Mouse (Mus musculus) gastrocnemius, adult 18-20 months (tissue): ENCODE data around the gene Mid1. TPM values are rescaled to one million over a fixed set of nuclear protein-coding genes. Genes with fewer than 3 reads are reported as not detected.

ENCODE experiments used
- DNase-seq: peaks from one replicate; pipeline ENCODE4 v3.0.0; 2021; ENCODE audit warnings: low spot score
- total RNA-seq, 2 experiments: library from RNA; stranded (reverse); gene quantifications; 2 replicates each; pipeline ENCODE4 v1.2.3; 2021

The Mid1 gene
- total RNA-seq, 2 experiments from 2014 or later: 3.7 to 7.3 TPM

DNA sequence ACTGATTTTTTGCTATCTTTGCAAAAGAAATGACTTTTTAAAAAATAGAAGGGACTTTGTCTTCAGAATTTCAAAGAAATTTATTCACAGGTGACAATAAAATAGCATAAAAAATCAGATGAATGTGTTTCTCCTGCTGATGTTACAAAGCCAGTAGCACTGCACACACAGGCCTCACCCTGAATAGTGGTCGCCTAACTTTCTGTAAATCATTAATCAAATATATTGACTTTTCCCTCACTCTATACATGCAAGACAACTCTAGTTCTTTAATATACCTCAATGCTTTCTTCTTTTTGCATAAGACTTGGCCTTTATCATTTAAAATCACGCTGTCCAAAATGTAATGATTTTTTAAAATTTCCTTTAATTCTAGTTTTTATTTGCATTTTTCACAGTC is 126.8 kb downstream of the Mid1 start:
- DNase-seq: no peak

GRCm38 (mm10) chrX:169813673-169814072 is 128.7 kb downstream of the Mid1 start:
- DNase-seq: no peak

DNA sequence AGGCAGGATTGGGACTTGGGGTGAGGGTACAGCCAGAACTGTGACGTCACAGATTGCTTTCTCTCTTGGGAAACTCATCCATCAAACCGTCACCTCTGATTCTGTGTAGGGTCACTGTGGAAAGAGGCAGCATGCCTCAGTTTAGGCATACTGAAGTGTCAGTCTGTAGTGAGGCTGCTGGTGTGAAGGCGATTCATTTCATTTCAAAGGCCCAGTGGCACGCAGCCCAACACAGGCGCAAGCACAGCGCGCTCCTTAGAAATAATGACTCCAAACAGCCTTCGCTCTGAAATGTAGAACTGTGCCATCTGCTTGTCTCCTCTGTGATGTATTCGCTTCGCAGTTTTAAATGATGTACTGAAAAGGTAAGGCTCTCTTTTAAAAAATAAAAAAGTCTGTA is 141.9 kb downstream of the Mid1 start:
- no peak for DNase-seq

DNA sequence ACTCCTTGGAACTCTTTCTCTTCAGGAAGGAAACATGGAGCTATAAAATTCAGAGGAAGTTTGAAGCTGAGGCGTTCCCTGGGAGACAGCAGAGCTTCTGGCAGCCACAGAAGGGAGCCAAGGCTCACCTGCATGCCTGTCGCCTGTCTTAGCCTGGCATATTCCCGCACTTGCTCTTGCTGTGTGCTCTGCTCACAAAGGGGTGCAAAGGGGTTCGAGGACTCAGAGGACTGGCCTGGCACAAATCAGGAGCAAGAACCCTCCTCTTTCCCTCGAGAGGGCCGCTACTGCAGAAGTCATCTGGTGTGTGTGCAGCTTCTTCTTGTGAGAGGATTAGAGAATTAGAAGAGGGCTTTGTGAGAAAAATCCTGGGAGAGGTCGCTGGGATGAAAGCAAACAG is 142.7 kb downstream of the Mid1 start:
- DNase-seq: no peak

DNA sequence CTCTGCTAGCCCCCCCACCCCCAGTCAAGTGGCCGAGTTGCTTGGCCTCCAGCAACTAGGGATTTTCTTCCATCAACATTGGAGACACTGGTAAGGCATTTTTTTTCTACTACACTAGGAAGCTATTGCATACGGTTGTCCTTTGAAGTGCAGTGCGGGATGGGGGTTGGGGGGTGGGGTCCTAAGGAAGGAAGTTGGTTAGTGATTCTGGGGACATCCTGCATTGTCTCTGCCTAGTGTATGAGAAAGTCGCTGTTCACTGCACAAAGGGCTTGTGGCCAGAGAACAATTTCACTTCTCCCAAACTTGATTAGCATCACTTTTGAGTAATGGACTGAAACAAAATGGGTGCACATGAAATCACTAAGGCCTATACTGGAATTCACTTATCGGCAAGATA is 143.1 kb downstream of the Mid1 start:
- DNase-seq: no peak

DNA sequence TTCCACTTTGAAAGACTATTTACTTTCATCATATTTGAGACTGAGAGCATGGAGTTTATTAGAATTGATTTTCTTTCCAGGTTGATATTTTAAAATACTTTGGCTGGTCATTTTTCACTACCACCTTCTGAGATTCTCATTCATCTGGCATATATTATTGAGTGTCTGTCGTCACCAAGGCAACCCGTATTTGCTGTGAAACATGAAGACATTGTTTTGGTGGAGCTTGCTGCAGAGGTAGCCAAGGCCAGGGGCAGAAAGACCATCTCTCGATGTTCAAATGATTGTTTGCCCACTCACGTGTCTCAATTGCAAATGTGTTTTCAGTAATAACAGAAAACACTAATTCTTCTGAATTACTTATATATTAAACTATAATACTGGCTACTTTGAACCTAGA is 145.1 kb downstream of the Mid1 start:
- DNase-seq: no peak

DNA sequence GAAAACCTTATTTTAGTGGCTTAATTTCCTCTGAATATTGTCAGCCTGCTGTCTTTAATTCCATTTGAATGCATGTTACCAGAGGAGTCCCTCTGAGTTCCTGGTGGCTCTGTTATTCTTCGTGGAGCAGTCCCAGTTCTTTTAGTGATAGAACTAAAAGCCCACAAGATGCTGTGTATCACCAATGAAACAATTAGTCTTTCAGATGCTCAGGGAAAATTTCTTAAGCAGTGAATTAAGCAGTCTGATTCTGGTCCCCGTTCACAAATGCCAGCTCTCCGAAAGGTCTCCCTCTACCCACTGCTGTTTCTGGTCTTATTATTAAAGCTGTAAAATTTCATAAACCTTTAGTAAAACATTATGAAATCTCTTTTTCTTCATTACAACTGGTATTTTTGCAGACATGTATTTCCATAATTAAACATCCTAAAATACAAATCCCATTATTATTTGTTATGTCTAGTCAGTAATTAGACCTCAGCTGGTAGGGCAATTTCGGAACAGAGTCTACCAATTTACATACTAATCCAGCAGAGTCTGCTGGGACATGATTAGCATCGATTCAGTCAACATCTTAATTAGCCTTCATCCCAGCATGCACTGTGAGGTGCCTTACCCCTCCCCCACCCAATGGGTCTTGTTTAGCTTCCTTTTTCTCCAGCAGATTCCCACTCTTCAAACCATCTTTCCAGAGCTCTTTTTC is 153.1 kb downstream of the Mid1 start:
- no peak for DNase-seq

DNA sequence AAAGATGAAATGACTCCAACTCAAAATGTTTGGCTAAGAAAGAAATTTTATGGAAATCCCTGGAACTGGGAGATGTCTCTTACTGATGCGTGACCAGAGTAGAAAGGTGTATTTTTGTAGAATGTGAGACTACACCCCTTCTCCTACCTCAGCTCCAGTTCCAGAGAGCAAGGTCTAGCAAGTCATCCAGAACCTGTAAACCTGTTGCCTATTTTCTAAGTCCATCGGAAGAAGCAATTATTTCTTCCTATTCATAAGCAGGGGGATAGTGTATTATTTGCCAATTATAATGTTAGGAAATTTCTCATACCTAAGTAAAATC is 153.6 kb downstream of the Mid1 start:
- DNase-seq: no peak

DNA sequence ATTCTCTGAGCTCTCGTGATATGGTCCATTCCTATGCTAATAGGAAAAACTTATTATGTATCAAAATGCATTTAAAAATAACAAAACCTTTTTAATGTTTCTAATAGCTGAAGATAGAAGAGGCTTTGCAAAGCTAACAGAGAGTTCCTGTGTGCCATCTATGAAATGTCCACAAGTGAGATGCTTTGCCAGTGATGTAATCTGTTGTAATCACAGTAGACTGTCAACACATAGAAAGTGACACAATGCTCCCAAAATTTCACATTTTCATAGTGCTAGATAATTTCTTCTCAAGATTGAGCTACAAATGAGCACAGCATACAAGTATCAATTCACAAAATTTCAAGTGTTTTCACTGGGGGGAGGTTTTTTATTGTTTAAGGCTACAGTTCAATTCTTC is 158.3 kb downstream of the Mid1 start:
- no peak for DNase-seq

- DNase-seq: no peak
These were observed 159.3 kb downstream of the Mid1 start for GRCm38 (mm10) chrX:169844150-169844772.

DNA sequence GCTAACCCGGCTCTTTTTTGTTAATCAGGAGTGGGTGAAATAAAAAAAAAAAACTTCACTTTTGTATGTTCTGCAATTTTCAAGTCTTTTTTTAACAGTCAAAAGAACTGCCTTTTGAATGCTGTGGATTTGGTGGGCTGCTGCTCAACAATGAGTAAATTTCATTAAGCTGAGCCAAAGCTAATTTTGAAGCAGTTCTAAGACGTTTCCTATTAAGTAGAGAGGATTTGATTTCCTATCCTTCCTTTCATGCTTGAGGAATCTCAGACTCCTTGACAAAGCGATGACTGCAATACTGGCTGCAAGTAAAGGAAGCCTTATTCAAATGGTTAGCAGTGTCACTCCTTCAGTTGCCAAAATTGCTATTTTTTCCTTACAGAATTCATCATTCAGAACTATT is 161.2 kb downstream of the Mid1 start:
- DNase-seq: no peak

- DNase-seq: no peak
These were observed 176.3 kb downstream of the Mid1 start for GRCm38 (mm10) chrX:169861194-169861720.

DNA sequence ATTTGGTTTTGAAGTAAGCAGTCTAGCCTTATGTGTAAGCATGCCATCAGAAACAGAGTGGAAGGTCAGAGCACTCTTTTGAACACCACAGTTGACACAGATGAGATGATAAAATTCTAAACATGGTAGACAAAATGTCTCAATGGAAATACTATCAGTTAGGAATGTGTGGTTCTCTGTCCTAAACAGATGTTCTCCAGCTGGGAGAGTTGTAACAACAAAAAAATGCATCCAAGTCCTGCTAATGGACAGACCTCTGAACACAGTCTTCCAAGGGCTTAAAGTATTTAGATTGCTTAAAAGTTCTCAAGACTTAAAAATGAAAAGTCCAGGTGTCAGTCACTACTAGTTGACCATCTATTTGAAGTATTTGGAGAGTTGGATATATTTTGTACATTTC is 177.4 kb downstream of the Mid1 start:
- no peak for DNase-seq

GRCm38 (mm10) chrX:169862848-169863247 is 177.8 kb downstream of the Mid1 start:
- DNase-seq: peak; percentile 74

- DNase-seq: peak; percentile 7
These were observed 178.8 kb downstream of the Mid1 start for GRCm38 (mm10) chrX:169863841-169864240.

- peak; percentile 47 for DNase-seq
These were observed 183.2 kb downstream of the Mid1 start for GRCm38 (mm10) chrX:169868223-169868622.

- DNase-seq: no peak
These were observed 189.5 kb downstream of the Mid1 start for GRCm38 (mm10) chrX:169874475-169874874.

DNA sequence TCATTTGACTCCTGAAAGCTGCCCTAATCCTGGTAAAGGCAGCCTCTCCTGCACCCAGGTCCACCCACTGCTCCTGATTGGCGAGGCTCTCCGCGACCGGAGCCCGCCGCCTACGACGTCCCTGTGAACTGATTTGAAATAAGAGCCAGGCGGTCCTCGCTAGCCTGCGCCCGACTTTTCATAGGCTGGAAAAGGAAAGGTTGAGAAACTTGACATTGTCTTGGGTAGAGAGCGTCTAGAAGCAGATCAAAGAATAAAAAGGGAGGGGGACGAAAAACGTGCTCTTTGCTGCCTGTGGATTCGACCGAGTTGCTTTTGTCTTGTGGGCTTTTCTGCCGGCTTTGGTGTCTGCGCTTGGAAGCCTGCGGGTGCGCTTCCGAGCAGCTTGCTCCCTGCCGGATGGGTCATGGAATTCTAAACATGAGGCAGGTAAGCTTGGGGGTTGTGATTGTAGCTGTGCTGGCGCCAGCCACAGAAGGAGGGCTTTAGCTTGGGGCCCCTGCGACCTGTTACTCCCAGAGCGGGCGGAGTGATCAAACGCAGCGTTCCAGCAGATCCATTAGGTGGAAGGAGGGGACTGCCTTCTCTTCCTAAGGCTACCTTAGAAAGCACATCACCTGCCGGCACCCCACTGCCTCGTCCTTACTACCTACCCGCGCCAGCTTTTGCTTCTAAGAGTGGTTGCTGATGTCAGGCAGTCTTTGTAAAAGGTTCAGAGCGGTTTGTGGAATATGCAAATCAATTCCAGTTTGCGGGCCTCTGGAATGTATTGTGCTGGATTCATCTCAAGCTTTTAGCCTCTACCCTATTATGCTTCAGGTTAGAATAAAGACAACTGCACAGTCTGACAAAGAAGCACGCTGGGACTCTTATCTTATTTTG is 194.7 kb downstream of the Mid1 start:
- DNase-seq: peak; percentile 84

DNA sequence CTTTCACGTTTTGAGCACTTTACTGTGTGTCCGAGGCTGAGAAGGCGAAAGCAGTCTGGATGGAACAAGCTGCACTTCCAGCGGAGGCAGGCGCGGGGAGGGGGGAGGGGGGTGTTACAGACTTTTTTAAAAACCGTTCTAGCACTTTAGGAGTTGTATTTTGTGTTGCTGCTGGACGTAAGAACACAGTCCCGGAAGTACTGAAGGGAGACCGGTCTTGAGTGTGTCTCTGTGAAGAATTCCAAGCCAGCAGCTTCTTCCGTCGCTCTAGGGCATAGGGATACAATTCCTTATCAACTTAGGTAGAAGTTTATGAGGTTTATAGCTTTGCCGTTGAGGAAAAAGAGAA is 195.3 kb downstream of the Mid1 start:
- no peak for DNase-seq

DNA sequence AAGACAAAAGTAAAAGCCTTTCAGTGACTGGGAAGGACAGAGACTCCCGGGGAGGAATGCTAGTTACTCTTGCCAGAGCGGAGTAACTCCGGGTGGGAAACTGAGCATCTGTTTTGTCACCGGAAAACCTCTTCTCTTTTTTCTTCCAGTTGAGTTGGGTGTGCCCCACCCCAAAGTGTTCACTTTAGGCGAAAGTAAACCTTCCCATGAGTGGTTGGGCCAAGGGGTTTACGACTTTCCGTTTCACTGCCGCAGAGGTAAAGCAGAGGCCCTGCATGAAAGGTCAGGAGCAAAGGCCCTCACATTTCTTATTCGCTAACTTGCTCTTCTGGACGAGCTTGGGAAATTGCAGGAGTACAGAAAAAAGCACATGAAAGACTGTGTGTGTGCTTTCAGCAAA is 195.8 kb downstream of the Mid1 start:
- DNase-seq: no peak

DNA sequence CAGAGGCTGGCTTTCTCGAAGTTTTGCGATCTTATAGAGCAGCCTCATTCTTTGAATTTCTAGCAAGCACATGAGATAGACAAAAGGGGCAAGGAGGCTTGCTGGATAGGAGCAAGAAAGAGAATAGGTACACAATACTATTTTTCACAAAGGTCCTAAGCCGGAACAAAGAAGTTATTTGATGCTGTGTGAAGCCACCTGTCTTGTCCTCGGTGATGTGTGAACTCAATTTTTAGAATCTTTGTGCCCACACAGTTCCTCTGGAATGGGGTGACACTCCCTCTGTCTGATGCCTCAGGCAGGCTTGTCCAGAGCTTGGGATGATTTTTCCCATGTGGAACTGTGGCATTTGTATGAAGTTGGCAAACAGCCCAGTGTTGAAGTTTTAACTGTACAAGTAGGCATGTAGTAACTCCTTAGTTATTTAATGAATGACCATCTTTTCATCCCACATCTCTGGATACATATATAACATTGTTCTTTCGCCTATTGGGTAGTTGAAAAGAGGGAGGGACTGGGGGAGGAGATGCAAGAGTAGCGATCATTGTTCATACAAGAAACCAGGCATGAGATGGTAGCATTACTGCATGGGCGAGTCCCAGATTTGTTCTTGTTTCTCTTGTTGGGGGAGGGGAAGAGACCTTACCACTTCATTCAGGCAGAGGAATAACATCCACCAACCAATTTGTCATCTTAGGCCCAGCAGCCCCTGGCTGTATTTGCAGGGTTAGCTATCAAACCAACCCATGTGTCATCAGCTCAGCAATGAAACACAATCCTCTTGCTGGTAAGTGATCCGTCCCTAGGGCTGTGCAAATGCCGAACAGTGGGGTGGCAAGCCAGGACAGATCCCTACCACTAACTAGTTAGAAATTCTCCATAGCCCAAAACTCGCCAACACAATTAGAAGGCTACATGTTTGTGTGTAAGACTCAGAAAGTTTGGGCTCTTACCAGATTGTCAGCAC is 196.5 kb downstream of the Mid1 start:
- DNase-seq: peak; percentile 61
